Mouse (Mus musculus) embryonic facial prominence, embryonic 12.5 days (tissue): ENCODE results near the gene Cox14. TPM values are rescaled to one million over a fixed set of nuclear protein-coding genes. Genes with fewer than 3 reads are reported as not detected.
"Not testable (repeated sequence)": the region's sequence is repeated elsewhere in the genome, so short reads cannot be mapped to it uniquely, and the experiment has no call there.

Experiments
- ATAC-seq: fragments of 200-750 bp; cut with Nextera tagmentation; 2 replicates; pipeline ENCODE4 v1.8.0; 2017; ENCODE audit not compliant: insufficient number of reproducible peaks, insufficient read depth, low FRiP score, low TSS enrichment
- H3K27ac ChIP-seq: fragments of 300-500 bp; sonication (generic); 2 replicates; pipeline ENCODE4 v1.5.1; 2016; ENCODE audit warnings: mild to moderate bottlenecking
- H3K27me3 ChIP-seq: fragments of 300-500 bp; sonication (generic); 2 replicates; pipeline ENCODE4 v1.6.1; 2016; ENCODE audit warnings: mild to moderate bottlenecking, moderate library complexity
- H3K36me3 ChIP-seq: fragments of 300-500 bp; sonication (generic); 2 replicates; pipeline ENCODE4 v1.6.1; 2016; ENCODE audit warnings: mild to moderate bottlenecking
- H3K4me1 ChIP-seq: fragments of 300-500 bp; sonication (generic); 2 replicates; pipeline ENCODE4 v1.6.1; 2016
- H3K4me2 ChIP-seq: fragments of 300-500 bp; sonication (generic); replicated peaks from 2 replicates; pipeline ENCODE4 v1.6.1; 2016; ENCODE audit warnings: mild to moderate bottlenecking, moderate library complexity
- H3K4me3 ChIP-seq: fragments of 300-500 bp; sonication (generic); 2 replicates; pipeline ENCODE4 v1.5.1; 2016; ENCODE audit warnings: mild to moderate bottlenecking
- H3K9ac ChIP-seq: fragments of 300-500 bp; sonication (generic); 2 replicates; pipeline ENCODE4 v1.6.1; 2016; ENCODE audit warnings: mild to moderate bottlenecking, moderate library complexity
- H3K9me3 ChIP-seq: fragments of 300-500 bp; sonication (generic); 2 replicates; pipeline ENCODE4 v1.6.1; 2016; ENCODE audit warnings: mild to moderate bottlenecking, moderate library complexity
- WGBS: fragments of 180-500 bp; shearing (Covaris S2); methylation state at CpG from one replicate; pipeline ENCODE4 v1.1.7; 2016; 5-methylcytosine and 5-hydroxymethylcytosine counted together
- polyA plus RNA-seq: library from polyadenylated mRNA; unstranded; fragments of >200 nt; fragmentation: Nextera tagmentation; extraction: Ambion mirVana; gene quantifications from 2 replicates; pipeline ENCODE4 v1.2.1, GENCODE M21; 2016

The Cox14 gene
- polyA plus RNA-seq, 1 experiment from 2014 or later: 148 TPM

DNA sequence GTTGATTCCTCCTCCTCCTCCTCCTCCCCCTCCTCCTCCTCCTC, 47.3 kb downstream of the Cox14 start, which contains the start of gene Cers5:
Gene Cers5, minus strand, starts transcription at position 5 of the 44 bp plus-strand sequence.
- H3K9me3 ChIP-seq, H3K36me3 ChIP-seq, H3K4me1 ChIP-seq, H3K27me3 ChIP-seq, ATAC-seq: not testable (repeated sequence)
- H3K4me3 ChIP-seq: peak within 1 kb of the TSS; percentile 87
- H3K27ac ChIP-seq: peak within 1 kb of the TSS; percentile 97
- peak within 1 kb of the TSS; percentile 89 for H3K9ac ChIP-seq
- peak within 1 kb of the TSS; percentile 83 for H3K4me2 ChIP-seq

DNA sequence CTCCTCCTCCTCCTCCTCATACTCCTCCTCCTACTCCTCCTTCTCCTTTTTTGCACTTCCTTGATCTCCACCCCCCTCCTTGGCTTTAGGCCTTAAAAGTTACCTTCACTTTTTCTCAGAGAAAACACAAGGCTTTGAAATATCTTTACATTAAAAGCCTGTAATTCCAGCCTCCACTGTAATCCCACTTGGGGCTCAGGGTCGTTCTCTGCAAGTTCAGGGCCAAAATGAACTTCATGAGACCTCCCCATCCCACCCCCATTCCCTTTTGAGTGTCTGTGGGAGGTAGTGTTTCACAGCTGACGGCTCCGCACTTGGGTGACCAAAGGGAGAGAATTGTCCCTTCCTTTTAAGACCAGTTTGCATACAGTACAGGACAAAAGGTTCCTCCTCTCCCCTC, 47.5 kb downstream of the Cox14 start:
- peaks cover 9% of the 10 kb centered on the region; the same call in 1 of the 2 replicates for H3K4me1 ChIP-seq
- no peak for ATAC-seq
- H3K9me3 ChIP-seq: no peaks in the 10 kb centered on the region
- H3K27ac ChIP-seq: peak overlapping the region; percentile 97
- H3K9ac ChIP-seq: no peak overlapping the region
- no peaks in the 10 kb centered on the region for H3K36me3 ChIP-seq
- peak overlapping the region; percentile 83 for H3K4me2 ChIP-seq
- WGBS: 33% methylated on average over 3 of the region's 3 CpGs
- H3K4me3 ChIP-seq: peak overlapping the region; percentile 87; the same call in 1 of the 2 replicates
- no peaks in the 10 kb centered on the region for H3K27me3 ChIP-seq

Other genes with a start within 250 kb of the Cox14 start
- gene Faim2, start 197.5 kb upstream of the Cox14 start, polyA plus RNA-seq: 0.36 and 1.0 TPM in 2 replicates
- gene Aqp2, start 146.6 kb upstream of the Cox14 start, polyA plus RNA-seq: not detected in 2 replicates
- gene Aqp5, start 134.8 kb upstream of the Cox14 start, polyA plus RNA-seq: 0.33 TPM in 1 of 2 replicates, not detected in the other
- 0.08 TPM in 1 of 2 replicates, not detected in the other for gene Aqp6, start 124.2 kb upstream of the Cox14 start, polyA plus RNA-seq
- 136 and 149 TPM in 2 replicates for gene Racgap1, start 74.0 kb upstream of the Cox14 start, polyA plus RNA-seq
- gene Asic1, start 55.2 kb upstream of the Cox14 start, polyA plus RNA-seq: 6.2 and 6.7 TPM in 2 replicates
- gene Smarcd1, start 23.5 kb upstream of the Cox14 start, polyA plus RNA-seq: 67.4 and 80.2 TPM in 2 replicates
- gene Gm17349, start 20.1 kb upstream of the Cox14 start, polyA plus RNA-seq: not detected in 2 replicates
- 0.34 and 0.54 TPM in 2 replicates for gene Gpd1, start 8.1 kb upstream of the Cox14 start, polyA plus RNA-seq
- gene Cers5, start 47.3 kb downstream of the Cox14 start, polyA plus RNA-seq: 70.1 and 74.9 TPM in 2 replicates
- gene Lima1, start 149.8 kb downstream of the Cox14 start, polyA plus RNA-seq: 86.5 and 92.7 TPM in 2 replicates
- gene Fam186a, start 241.4 kb downstream of the Cox14 start, polyA plus RNA-seq: not detected in 2 replicates
- 29.9 and 31.0 TPM in 2 replicates for gene Larp4, start 244.4 kb downstream of the Cox14 start, polyA plus RNA-seq